Mouse (Mus musculus) Muller cell, postnatal 12 days (primary cell): ENCODE measurements around the gene Fbxo41.

Source experiments
- DNase-seq: peaks from one replicate; pipeline ENCODE4 v3.0.0-alpha.2; 2015; ENCODE audit errors: inconsistent ontology term

Fbxo41 gene

DNA sequence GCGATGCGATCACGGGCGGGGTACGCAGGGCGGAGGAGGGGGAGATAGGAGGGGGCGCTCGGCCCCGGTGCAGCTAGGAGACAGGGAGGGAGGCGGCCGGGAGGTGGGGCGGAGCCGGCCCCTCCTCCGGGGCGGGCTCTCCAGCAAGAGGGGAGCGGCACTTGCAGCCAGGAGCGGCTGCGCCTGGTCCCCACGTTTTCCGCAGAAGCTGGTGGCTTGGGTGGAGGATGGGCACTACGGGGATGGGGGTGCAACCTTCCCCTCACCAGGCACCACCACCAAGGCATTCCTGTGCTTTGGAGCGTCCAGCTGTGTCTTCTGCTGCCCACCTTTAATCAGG lies at the start of gene Fbxo41:
TSS of gene Fbxo41 (minus strand) at position 84 of the 340 bp plus-strand sequence.
- DNase-seq = peak; percentile 46

- DNase-seq = no peak
Measured at GRCm38 (mm10) chr6:85547642-85548041, 44.8 kb upstream of the Fbxo41 start.

- peak; percentile 74 for DNase-seq
Measured at GRCm38 (mm10) chr6:85544251-85544881, 41.6 kb upstream of the Fbxo41 start.

- DNase-seq = no peak
Measured at GRCm38 (mm10) chr6:85543351-85544175, 40.8 kb upstream of the Fbxo41 start.

- no peak for DNase-seq
Measured at GRCm38 (mm10) chr6:85522825-85523224, 20.0 kb upstream of the Fbxo41 start.

DNA sequence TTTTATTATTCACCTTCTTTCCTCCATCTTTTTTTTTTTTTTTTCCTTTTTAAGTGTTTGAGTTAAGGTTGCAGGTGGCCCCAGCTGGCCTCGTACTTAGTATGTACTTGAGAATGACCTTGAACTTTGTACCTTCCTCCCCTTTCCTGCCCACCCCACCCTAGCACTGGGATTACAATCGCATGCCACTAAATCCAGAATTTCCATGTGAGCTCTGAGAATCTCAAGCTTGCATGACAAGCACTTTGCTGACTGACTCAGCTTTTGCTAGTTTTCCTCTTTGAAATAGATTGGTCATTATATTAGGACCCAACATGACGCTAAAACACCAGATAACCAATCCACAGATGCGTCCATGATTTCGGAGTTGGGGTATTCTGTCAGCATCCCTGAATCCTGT lies 19.2 kb upstream of the Fbxo41 start:
- DNase-seq = no peak

- DNase-seq = peak; percentile 26
Measured at GRCm38 (mm10) chr6:85518091-85518693, 15.4 kb upstream of the Fbxo41 start.

DNA sequence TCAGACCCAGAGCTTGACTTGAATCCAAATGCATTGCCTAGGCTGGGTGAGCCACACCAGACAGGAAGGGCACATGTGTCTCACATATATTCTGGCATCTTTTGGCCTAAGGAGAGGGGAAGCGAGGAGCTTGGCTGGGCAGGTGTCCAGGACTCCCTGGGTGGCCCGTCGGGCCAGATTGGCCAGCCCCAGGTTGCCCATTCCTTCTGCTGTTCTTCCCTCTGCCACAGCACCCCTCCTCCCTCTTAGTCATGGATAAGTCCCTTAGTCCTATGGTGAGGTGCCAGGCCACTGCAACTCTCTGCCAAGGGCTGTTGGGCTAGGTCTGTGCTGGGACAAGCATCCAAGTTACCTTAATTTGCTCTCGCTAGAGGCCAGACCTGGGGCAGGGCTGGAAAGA lies 13.1 kb upstream of the Fbxo41 start:
- DNase-seq = no peak

DNA sequence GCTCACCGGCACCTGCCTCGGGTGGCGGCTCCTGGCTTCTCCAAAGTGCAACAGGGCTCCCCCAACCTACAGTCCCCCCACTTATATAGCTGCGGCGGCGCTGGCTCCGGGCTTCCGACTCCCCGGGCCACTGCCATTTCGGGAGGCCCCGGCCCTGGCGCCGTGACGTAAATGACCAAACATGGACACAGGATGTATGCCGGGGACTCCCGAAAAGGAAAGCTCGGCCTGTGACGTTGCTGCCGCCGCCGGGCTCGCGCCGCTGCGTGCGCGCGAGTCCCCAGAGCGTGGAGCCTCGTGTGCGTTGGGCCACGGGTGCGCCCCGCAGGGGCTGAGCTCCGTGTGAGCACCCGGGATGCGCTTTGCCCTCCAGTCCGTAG lies 10.7 kb upstream of the Fbxo41 start, which contains the start of gene Egr4:
TSS of gene Egr4 (minus strand) at position 59 of the 380 bp plus-strand sequence.
- peak; percentile 83 for DNase-seq

GRCm38 (mm10) chr6:85512577-85513530 lies 10.1 kb upstream of the Fbxo41 start:
- DNase-seq = peak; percentile 7

- no peak for DNase-seq
Measured at GRCm38 (mm10) chr6:85512056-85512440, 9.3 kb upstream of the Fbxo41 start.

GRCm38 (mm10) chr6:85511286-85512055 lies 8.7 kb upstream of the Fbxo41 start:
- peak; percentile 74 for DNase-seq

DNA sequence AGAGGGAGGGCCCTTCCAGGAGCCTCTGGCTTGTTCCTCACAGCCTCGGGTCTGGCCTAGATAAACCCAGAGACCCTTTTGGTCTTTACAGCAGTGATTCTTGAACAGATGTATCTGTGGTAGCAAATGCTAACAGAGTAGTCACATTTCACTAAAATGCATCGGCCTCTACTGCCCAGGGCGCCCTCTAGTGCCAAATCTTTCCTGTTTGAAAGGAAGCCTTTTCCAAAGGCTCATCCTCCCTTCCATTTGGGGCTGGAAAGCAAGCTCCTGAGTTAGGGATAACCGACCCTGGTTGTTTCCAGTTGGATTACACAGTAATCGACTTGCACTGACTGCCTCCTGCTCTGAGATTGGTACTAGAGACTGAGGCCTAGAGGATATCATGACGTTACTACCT lies 7.7 kb upstream of the Fbxo41 start:
- peak; percentile 15 for DNase-seq

- no peak for DNase-seq
Measured at GRCm38 (mm10) chr6:85508602-85509001, 5.8 kb upstream of the Fbxo41 start.

- DNase-seq = no peak
Measured at GRCm38 (mm10) chr6:85504908-85505307, 2.1 kb upstream of the Fbxo41 start.

DNA sequence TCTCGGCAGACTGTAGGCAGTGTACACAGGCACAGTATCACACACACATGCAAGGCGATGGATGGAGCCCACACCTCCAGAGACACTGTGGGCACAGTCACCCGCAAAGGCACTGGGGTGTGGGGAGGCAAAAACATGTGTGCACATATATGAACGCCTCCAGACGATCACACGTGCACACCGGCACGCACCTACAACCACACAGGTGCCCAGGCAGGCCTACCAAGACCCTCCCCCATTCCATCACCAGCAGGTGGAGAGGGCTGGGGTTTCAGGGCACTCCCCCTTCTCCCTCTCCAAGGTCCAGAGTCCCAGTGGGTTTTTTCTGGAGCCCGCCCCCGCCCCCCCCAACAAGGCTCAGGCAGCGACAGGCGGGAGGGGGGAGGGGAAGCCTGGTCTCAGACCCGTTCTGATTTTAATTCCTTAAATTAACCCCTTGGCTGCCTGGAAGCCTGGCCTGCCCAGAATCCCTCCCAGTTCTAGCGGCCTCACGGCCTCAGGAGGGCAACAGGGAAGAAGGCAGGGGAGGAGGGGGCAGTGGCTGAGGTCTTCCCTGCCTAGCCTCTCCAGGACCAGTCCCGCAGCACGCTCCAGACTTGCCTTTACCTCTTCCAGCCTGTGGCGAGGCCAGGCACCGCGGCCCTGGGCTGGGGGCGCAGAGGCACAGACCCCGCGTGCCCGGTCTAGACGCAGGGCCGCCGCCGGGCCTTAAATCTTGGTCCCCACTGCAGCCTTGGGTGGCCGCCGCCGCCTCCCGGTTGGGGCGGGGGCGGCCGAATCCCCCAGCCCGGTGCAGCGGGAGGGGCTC lies 487 bp downstream of the Fbxo41 start:
- DNase-seq = no peak

DNA sequence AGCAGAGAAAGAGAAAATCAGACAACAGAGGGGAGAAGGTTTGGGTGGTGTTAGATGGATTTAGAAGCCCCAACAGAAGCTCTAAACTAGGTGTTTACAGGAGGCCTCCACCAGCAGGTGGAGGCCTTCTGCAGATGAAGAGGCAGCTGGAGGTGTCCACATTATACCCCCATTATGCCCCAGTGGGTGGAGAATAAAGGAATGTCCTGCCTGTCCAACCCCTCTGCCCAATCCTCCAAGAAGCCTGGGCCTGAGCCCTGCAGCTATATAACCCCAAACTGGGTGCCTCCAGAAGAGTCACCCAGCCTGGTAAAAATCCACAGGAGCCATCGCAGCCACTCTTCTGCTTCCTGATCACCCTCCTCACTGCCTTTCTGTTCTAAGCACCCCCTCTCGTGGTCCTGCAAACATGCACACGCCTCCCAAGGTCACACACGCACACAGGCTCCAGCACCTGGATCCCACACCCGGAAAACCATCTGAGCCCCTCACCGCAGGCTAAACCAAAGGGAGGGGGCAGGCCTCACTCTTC lies 1.2 kb downstream of the Fbxo41 start:
- DNase-seq = no peak

- no peak for DNase-seq
Measured at GRCm38 (mm10) chr6:85500416-85500815, 2.4 kb downstream of the Fbxo41 start.

DNA sequence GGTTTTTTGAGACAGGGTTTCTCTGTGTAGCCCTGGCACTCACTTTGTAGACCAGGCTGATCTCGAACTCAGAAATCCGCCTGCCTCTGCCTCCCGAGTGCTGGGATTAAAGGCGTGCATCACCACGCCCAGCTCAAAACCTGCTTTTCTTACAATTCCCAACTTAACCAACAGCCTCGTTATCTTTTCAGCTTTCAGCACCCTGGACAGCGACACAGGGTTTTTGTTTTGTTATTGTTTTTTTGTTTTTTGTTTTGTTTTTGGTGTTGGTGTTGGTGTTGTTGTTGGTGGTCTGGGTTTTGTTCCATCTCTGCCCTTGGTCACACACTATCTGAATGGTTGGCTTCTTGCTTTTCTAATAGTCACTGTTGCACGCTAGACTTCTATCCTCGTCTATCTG lies 4.6 kb downstream of the Fbxo41 start:
- DNase-seq = no peak

GRCm38 (mm10) chr6:85496976-85497375 lies 5.8 kb downstream of the Fbxo41 start:
- DNase-seq = no peak
